Mouse (Mus musculus): Measurements from ENCODE around the gene Lrrc27. TPM values are rescaled to one million over a fixed set of nuclear protein-coding genes. Genes with fewer than 3 reads are reported as not detected.
A peak's percentile ranks its signal among the peaks of the same experiment; 100 is the strongest.

Gene Lrrc27
- total RNA-seq, 1 experiment, result 8.2 TPM

- H3K4me3 ChIP-seq (ENCODE audit: insufficient read depth in 1 of 2, low read depth in 1 of 2, low read length in 2 of 2, poor library complexity in 1 of 2, severe bottlenecking in 1 of 2), result no peak overlapping the region
- in situ Hi-C loops (cut with MboI; ENCODE audit: low sequenced_read_pairs in 2 of 2, unreplicated experiment in 2 of 2), result loop anchor here in 1 of 2 experiments (10.0 kb wide), 1 partner anchor 87 kb away; no protein-coding TSS in a partner anchor
- no peaks in the 10 kb centered on the region for H3K9me3 ChIP-seq (ENCODE audit: control insufficient read depth, insufficient read depth, low read depth, low read length)
- peaks cover 0 to 5% of the 10 kb centered on the region in 2 experiments; a peak in 1 of 4 replicates for H3K4me1 ChIP-seq (ENCODE audit: control insufficient read depth in 2 of 2, insufficient read depth in 2 of 2, low read length in 2 of 2, poor library complexity in 1 of 2)
- H3K27ac ChIP-seq (ENCODE audit: insufficient read depth, low read depth, low read length, poor library complexity, severe bottlenecking), result no peak overlapping the region
- DNase-seq (ENCODE audit: low read depth, low spot score), result peak; percentile 57
- H3K36me3 ChIP-seq (ENCODE audit: control insufficient read depth, insufficient read depth, low read length, poor library complexity, severe bottlenecking), result no peaks in the 10 kb centered on the region
- H3K9ac ChIP-seq (ENCODE audit: insufficient read depth, low read depth, low read length, poor library complexity, severe bottlenecking), result no peak overlapping the region; the same call in 1 of the 2 replicates
- peak; percentile 61 for TF ChIP-seq ZC3H11A (IDR thresholded peaks at IDR 0.05; ENCODE audit: borderline replicate concordance, low read depth, low read length)
- TF ChIP-seq HCFC1 (IDR thresholded peaks at IDR 0.05; ENCODE audit: borderline replicate concordance, insufficient read depth, low read length), result no peak
- TF ChIP-seq CHD2 (IDR thresholded peaks at IDR 0.05; ENCODE audit: low read depth, low read length), result no peak
- no peak for TF ChIP-seq ZNF384 (IDR thresholded peaks at IDR 0.05; ENCODE audit: low read depth, low read length)
Observed at GRCm38 (mm10) chr7:139208023-139208772, 4.6 kb upstream of the Lrrc27 start.

DNA sequence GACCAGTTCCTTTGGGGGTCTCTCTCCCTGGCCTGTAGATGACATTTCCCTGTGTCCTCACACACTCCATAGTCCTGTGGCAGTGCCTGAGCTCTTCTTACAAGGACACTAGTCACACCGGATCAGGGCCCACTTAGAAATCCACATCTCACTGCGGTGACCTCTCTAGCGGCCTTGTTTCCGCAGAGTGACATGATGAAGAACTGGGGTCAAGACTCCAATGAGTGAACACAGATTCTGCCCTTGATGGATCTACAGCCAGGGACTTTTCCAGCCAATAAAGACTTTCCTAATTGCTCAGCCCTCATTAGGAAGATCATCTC, 4.1 kb upstream of the Lrrc27 start:
- H3K4me3 ChIP-seq (ENCODE audit: insufficient read depth in 1 of 2, low read depth in 1 of 2, low read length in 2 of 2, poor library complexity in 1 of 2, severe bottlenecking in 1 of 2), result no peak overlapping the region
- no peak for DNase-seq (ENCODE audit: low read depth, low spot score)
- in situ Hi-C loops (cut with MboI; ENCODE audit: low sequenced_read_pairs in 2 of 2, unreplicated experiment in 2 of 2), result loop anchor here in 1 of 2 experiments (10.0 kb wide), 1 partner anchor 86 kb away; no protein-coding TSS in a partner anchor
- no peak overlapping the region for H3K27ac ChIP-seq (ENCODE audit: insufficient read depth, low read depth, low read length, poor library complexity, severe bottlenecking)
- no peaks in the 10 kb centered on the region for H3K9me3 ChIP-seq (ENCODE audit: control insufficient read depth, insufficient read depth, low read depth, low read length)
- H3K4me1 ChIP-seq (ENCODE audit: control insufficient read depth in 2 of 2, insufficient read depth in 2 of 2, low read length in 2 of 2, poor library complexity in 1 of 2), result peaks cover 0 to 5% of the 10 kb centered on the region in 2 experiments; a peak in 1 of 4 replicates
- no peak for TF ChIP-seq HCFC1 (IDR thresholded peaks at IDR 0.05; ENCODE audit: borderline replicate concordance, insufficient read depth, low read length)
- no peak for TF ChIP-seq CHD2 (IDR thresholded peaks at IDR 0.05; ENCODE audit: low read depth, low read length)
- no peaks in the 10 kb centered on the region for H3K36me3 ChIP-seq (ENCODE audit: control insufficient read depth, insufficient read depth, low read length, poor library complexity, severe bottlenecking)
- H3K9ac ChIP-seq (ENCODE audit: insufficient read depth, low read depth, low read length, poor library complexity, severe bottlenecking), result no peak overlapping the region; the same call in 1 of the 2 replicates

DNA sequence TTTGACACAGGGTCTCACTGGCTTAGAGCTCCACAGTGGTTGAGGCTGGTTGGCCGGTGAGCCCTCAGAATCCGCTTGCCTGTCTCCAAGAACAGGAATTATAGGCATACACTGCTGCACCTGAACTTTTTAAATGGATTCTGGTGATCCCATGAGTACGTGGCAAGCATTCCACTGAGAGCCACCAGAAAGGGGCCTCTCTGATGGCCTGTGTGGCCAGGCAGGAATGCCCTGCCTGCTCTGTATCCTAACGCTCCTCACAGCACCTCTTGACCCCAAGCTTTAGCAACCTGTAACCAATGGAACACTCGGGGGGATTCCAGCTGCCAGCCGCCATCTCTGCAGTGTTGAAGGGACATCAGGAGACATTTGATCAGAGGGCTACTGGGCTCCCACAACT, 1.0 kb upstream of the Lrrc27 start:
- Histone ChIP-seq H3K4me3 (ENCODE audit: insufficient read depth in 1 of 2, low read depth in 1 of 2, low read length in 2 of 2, poor library complexity in 1 of 2, severe bottlenecking in 1 of 2) (no peak overlapping the region), H3K9me3 (ENCODE audit: control insufficient read depth, insufficient read depth, low read depth, low read length) (no peaks in the 10 kb centered on the region), H3K27ac (ENCODE audit: insufficient read depth, low read depth, low read length, poor library complexity, severe bottlenecking) (no peak overlapping the region), H3K4me1 (ENCODE audit: control insufficient read depth in 2 of 2, insufficient read depth in 2 of 2, low read length in 2 of 2, poor library complexity in 1 of 2) (peaks cover 0 to 5% of the 10 kb centered on the region in 2 experiments; a peak in 1 of 4 replicates), H3K9ac (ENCODE audit: insufficient read depth, low read depth, low read length, poor library complexity, severe bottlenecking) (no peak overlapping the region), H3K36me3 (ENCODE audit: control insufficient read depth, insufficient read depth, low read length, poor library complexity, severe bottlenecking) (no peaks in the 10 kb centered on the region)
- no peak for DNase-seq (ENCODE audit: low read depth, low spot score)
- in situ Hi-C loops (cut with MboI; ENCODE audit: low sequenced_read_pairs in 2 of 2, unreplicated experiment in 2 of 2), result no loop called here
- no peak for TF ChIP-seq ZC3H11A (IDR thresholded peaks at IDR 0.05; ENCODE audit: borderline replicate concordance, low read depth, low read length)
- no peak for TF ChIP-seq HCFC1 (IDR thresholded peaks at IDR 0.05; ENCODE audit: borderline replicate concordance, insufficient read depth, low read length)
- no peak for TF ChIP-seq MAFK (IDR thresholded peaks at IDR 0.05; ENCODE audit: insufficient read depth, low read depth, low read length)

DNA sequence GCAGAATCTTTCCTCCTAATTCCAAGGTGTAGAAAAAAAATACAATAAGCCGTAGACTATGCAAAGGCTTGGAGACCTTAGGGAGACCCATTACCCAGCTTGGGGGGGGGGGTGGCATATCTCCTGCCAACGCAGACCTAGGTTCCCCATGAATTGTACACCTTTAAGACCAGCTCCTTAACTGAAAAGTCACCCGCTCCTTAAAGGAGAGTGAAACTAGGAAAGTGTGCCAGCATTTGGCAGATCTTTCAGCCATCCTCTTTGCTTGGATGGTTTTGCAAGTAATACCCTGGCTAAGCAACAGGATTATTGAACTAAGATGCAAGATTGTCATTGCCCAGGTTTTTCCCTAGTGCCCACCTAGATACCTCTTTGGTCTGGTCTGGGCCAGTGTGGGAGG, 963 bp downstream of the Lrrc27 start:
- no peak for DNase-seq (ENCODE audit: low read depth, low spot score)
- no peak overlapping the region for H3K9ac ChIP-seq (ENCODE audit: insufficient read depth, low read depth, low read length, poor library complexity, severe bottlenecking)
- no peak overlapping the region for H3K4me3 ChIP-seq (ENCODE audit: insufficient read depth in 1 of 2, low read depth in 1 of 2, low read length in 2 of 2, poor library complexity in 1 of 2, severe bottlenecking in 1 of 2)
- H3K27ac ChIP-seq (ENCODE audit: insufficient read depth, low read depth, low read length, poor library complexity, severe bottlenecking), result no peak overlapping the region
- peaks cover 0 to under 1% of the 10 kb centered on the region in 2 experiments; a peak in 1 of 4 replicates for H3K4me1 ChIP-seq (ENCODE audit: control insufficient read depth in 2 of 2, insufficient read depth in 2 of 2, low read length in 2 of 2, poor library complexity in 1 of 2)
- TF ChIP-seq MAFK (IDR thresholded peaks at IDR 0.05; ENCODE audit: insufficient read depth, low read depth, low read length), result no peak
- H3K36me3 ChIP-seq (ENCODE audit: control insufficient read depth, insufficient read depth, low read length, poor library complexity, severe bottlenecking), result no peaks in the 10 kb centered on the region
- in situ Hi-C loops (cut with MboI; ENCODE audit: low sequenced_read_pairs in 2 of 2, unreplicated experiment in 2 of 2), result no loop called here
- no peaks in the 10 kb centered on the region for H3K9me3 ChIP-seq (ENCODE audit: control insufficient read depth, insufficient read depth, low read depth, low read length)

- in situ Hi-C loops (cut with MboI; ENCODE audit: low sequenced_read_pairs in 2 of 2, unreplicated experiment in 2 of 2), result no loop called here
- Histone ChIP-seq H3K4me3 (ENCODE audit: insufficient read depth in 1 of 2, low read depth in 1 of 2, low read length in 2 of 2, poor library complexity in 1 of 2, severe bottlenecking in 1 of 2) (no peak overlapping the region), H3K4me1 (ENCODE audit: control insufficient read depth in 2 of 2, insufficient read depth in 2 of 2, low read length in 2 of 2, poor library complexity in 1 of 2) (no peaks in the 10 kb centered on the region), H3K36me3 (ENCODE audit: control insufficient read depth, insufficient read depth, low read length, poor library complexity, severe bottlenecking) (no peaks in the 10 kb centered on the region), H3K9me3 (ENCODE audit: control insufficient read depth, insufficient read depth, low read depth, low read length) (no peaks in the 10 kb centered on the region), H3K9ac (ENCODE audit: insufficient read depth, low read depth, low read length, poor library complexity, severe bottlenecking) (no peak overlapping the region), H3K27ac (ENCODE audit: insufficient read depth, low read depth, low read length, poor library complexity, severe bottlenecking) (no peak overlapping the region)
- TF ChIP-seq MAFK (IDR thresholded peaks at IDR 0.05; ENCODE audit: insufficient read depth, low read depth, low read length) (no peak), HCFC1 (IDR thresholded peaks at IDR 0.05; ENCODE audit: borderline replicate concordance, insufficient read depth, low read length) (no peak), CHD2 (IDR thresholded peaks at IDR 0.05; ENCODE audit: low read depth, low read length) (no peak), ZC3H11A (IDR thresholded peaks at IDR 0.05; ENCODE audit: borderline replicate concordance, low read depth, low read length) (no peak)
- DNase-seq (ENCODE audit: low read depth, low spot score), result no peak
Observed at GRCm38 (mm10) chr7:139214160-139214559, 1.4 kb downstream of the Lrrc27 start.
